Mouse (Mus musculus) liver, postnatal 0 days (tissue): ENCODE measurements around the gene Zbtb20. TPM values are rescaled to one million over a fixed set of nuclear protein-coding genes. Genes with fewer than 3 reads are reported as not detected.

Experiments used
- ATAC-seq: fragments of 200-750 bp; cut with Nextera tagmentation; 2 replicates; pipeline ENCODE4 v1.8.0; 2017; ENCODE audit warnings: mild to moderate bottlenecking, moderate library complexity
- DNase-seq: peaks from one replicate; pipeline ENCODE4 v3.0.0-alpha.2; 2016
- H3K27ac ChIP-seq: fragments of 300-500 bp; sonication (generic); 2 replicates; pipeline ENCODE4 v1.5.1; 2014; ENCODE audit warnings: antibody characterized with exemption, moderate library complexity, mild to moderate bottlenecking, low read depth
- H3K27me3 ChIP-seq: fragments of 300-500 bp; sonication (generic); 2 replicates; pipeline ENCODE4 v1.6.1; 2014; ENCODE audit warnings: low read length, control low read depth, mixed read lengths; ENCODE audit not compliant: insufficient read depth
- H3K36me3 ChIP-seq: fragments of 300-500 bp; sonication (generic); replicated peaks from 2 replicates; pipeline ENCODE4 v1.6.1; 2014; ENCODE audit warnings: mild to moderate bottlenecking, control low read depth, low read length, moderate library complexity, mixed read lengths; ENCODE audit not compliant: insufficient read depth
- H3K4me1 ChIP-seq: fragments of 300-500 bp; sonication (generic); 2 replicates; pipeline ENCODE4 v1.6.1; 2014; ENCODE audit warnings: antibody characterized with exemption, mild to moderate bottlenecking, control low read depth; ENCODE audit not compliant: insufficient read depth
- H3K4me2 ChIP-seq: fragments of 300-500 bp; sonication (generic); 2 replicates; pipeline ENCODE4 v1.6.1; 2014; ENCODE audit warnings: low read depth, mild to moderate bottlenecking, low read length, moderate library complexity, mixed read lengths
- H3K4me3 ChIP-seq: fragments of 300-500 bp; sonication (generic); 2 replicates; pipeline ENCODE4 v1.5.1; 2014; ENCODE audit warnings: low read depth, low read length
- H3K9ac ChIP-seq: fragments of 300-500 bp; sonication (generic); replicated peaks from 2 replicates; pipeline ENCODE4 v1.6.1; 2014; ENCODE audit warnings: mild to moderate bottlenecking, moderate library complexity
- H3K9me3 ChIP-seq: fragments of 300-500 bp; sonication (generic); 2 replicates; pipeline ENCODE4 v1.6.1; 2016; ENCODE audit warnings: mild to moderate bottlenecking, control low read depth, low read length, mixed read lengths
- CTCF ChIP-seq: sonication (generic); IDR thresholded peaks from 2 replicates; pipeline ENCODE4 v1.5.1; 2016; ENCODE audit warnings: antibody characterized with exemption, low read depth
- EP300 ChIP-seq: IDR thresholded peaks from 2 replicates; pipeline ENCODE4 v1.6.1; 2016; ENCODE audit warnings: antibody characterized with exemption, low read depth, mild to moderate bottlenecking
- WGBS: fragments of 180-500 bp; shearing (Covaris S2); extraction: QIAGEN DNeasy Blood & Tissue Kit; methylation state at CpG from one replicate; pipeline ENCODE4 v1.1.7; 2014; ENCODE audit not compliant: insufficient replicate concordance; 5-methylcytosine and 5-hydroxymethylcytosine counted together
- polyA plus RNA-seq: library from polyadenylated mRNA; unstranded; fragments of >200 nt; fragmentation: Nextera tagmentation; extraction: Ambion mirVana; gene quantifications from 2 replicates; pipeline ENCODE4 v1.2.1, GENCODE M21; 2015

The Zbtb20 gene
- polyA plus RNA-seq, 1 experiment from 2014 or later, result 9.2 TPM

GRCm38 (mm10) chr16:43580321-43580822 is 704.7 kb downstream of the Zbtb20 start:
- Histone ChIP-seq H3K27ac (no peak overlapping the region), H3K4me3 (no peak overlapping the region), H3K27me3 (no peaks in the 10 kb centered on the region), H3K4me2 (no peak overlapping the region), H3K36me3 (no peaks in the 10 kb centered on the region), H3K9me3 (no peaks in the 10 kb centered on the region), H3K4me1 (0 out of 2 replicates have a peak, but pooled peaks cover 3% of the 10 kb centered on the region), H3K9ac (no peak overlapping the region)
- DNase-seq (no peak), ATAC-seq (no peak)
- 69% methylated on average over 6 of the region's 6 CpGs for WGBS
- TF ChIP-seq EP300, result no peak
- TF ChIP-seq CTCF, result no peak

DNA sequence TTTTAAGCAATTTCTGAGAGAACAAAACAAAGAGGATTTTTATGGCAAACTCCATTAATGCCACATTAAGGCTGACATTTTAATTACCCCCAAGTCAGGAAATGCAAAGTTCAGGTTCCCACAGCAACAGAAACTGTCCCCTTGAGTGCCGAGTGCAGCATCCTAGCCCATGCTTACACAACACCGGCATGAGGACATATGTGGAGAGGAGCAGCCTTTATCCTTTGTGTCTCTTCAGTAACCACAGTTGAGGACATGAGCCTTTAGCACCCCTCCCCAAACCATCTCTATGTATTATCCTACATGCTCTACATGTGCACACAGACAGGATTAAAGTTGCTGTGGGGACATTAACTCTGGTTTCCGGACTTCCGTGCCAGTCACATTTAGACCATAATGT is 705.9 kb downstream of the Zbtb20 start:
- Histone ChIP-seq H3K27ac (no peak overlapping the region), H3K9ac (no peak overlapping the region), H3K4me2 (no peak overlapping the region), H3K27me3 (no peaks in the 10 kb centered on the region), H3K36me3 (no peaks in the 10 kb centered on the region), H3K4me1 (0 out of 2 replicates have a peak, but pooled peaks cover 3% of the 10 kb centered on the region), H3K9me3 (no peaks in the 10 kb centered on the region), H3K4me3 (no peak overlapping the region)
- no peak for DNase-seq
- WGBS, result 78% methylated on average over 4 of the region's 4 CpGs
- no peak for ATAC-seq
- TF ChIP-seq EP300 (no peak), CTCF (no peak)

DNA sequence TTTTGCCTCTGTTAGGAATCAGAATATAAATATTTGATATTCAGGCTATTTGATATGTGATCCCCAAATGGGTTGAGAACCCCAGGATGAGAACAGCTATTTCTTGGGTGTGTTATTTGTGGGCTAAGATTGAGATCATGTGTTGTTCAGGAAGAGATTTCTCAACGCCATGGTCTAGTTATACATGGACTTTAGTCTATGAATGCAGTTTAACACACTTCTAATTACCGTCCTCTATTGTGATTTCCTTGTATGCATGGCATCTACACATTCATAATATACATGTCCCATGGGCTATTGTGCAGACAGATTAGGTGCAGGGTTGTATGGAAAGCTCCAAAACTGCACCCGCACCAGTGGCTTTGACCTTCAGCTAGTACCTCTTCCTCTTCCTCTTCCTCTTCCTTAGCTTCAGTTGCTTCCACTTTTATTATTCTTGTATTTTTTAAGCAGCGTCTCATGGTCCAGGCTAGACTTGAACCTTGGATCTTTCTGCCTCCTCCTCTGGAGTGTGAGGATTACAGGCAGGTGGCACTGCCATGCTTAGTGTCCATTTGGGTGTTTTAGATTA is 711.3 kb downstream of the Zbtb20 start:
- no peak overlapping the region for H3K9ac ChIP-seq
- H3K4me1 ChIP-seq, result peaks cover 3% of the 10 kb centered on the region; the same call in 1 of the 2 replicates
- no peaks in the 10 kb centered on the region for H3K9me3 ChIP-seq
- H3K4me3 ChIP-seq, result no peak overlapping the region
- no peaks in the 10 kb centered on the region for H3K36me3 ChIP-seq
- WGBS, result 58% methylated on average over 4 of the region's 4 CpGs
- no peak overlapping the region for H3K27ac ChIP-seq
- ATAC-seq (no peak), DNase-seq (no peak)
- TF ChIP-seq EP300 (no peak), CTCF (no peak)
- no peaks in the 10 kb centered on the region for H3K27me3 ChIP-seq
- H3K4me2 ChIP-seq, result no peak overlapping the region

- no peaks in the 10 kb centered on the region for H3K27me3 ChIP-seq
Measured at GRCm38 (mm10) chr16:43590704-43591493, 715.2 kb downstream of the Zbtb20 start.

GRCm38 (mm10) chr16:43592062-43592461 is 716.4 kb downstream of the Zbtb20 start:
- WGBS, result 53% methylated on average over 5 of the region's 5 CpGs
- Histone ChIP-seq H3K9ac (no peak overlapping the region), H3K9me3 (no peaks in the 10 kb centered on the region), H3K27me3 (no peaks in the 10 kb centered on the region), H3K4me1 (peaks cover 2% of the 10 kb centered on the region; the same call in 1 of the 2 replicates), H3K36me3 (no peaks in the 10 kb centered on the region), H3K4me3 (no peak overlapping the region), H3K27ac (no peak overlapping the region), H3K4me2 (no peak overlapping the region)
- ATAC-seq, result no peak
- DNase-seq, result no peak
- no peak for TF ChIP-seq CTCF
- no peak for TF ChIP-seq EP300

More at GRCm38 (mm10) chr16:43590704-43591493, 715.2 kb downstream of the Zbtb20 start:
- Histone ChIP-seq H3K9me3 (no peaks in the 10 kb centered on the region), H3K4me3 (no peak overlapping the region), H3K4me1 (peaks cover 3% of the 10 kb centered on the region; the same call in 1 of the 2 replicates), H3K9ac (no peak overlapping the region), H3K27ac (no peak overlapping the region), H3K4me2 (no peak overlapping the region), H3K36me3 (no peaks in the 10 kb centered on the region)
- WGBS, result 77% methylated on average over 7 of the region's 7 CpGs
- ATAC-seq, result no peak
- no peak for DNase-seq
- TF ChIP-seq CTCF, result no peak
- no peak for TF ChIP-seq EP300

DNA sequence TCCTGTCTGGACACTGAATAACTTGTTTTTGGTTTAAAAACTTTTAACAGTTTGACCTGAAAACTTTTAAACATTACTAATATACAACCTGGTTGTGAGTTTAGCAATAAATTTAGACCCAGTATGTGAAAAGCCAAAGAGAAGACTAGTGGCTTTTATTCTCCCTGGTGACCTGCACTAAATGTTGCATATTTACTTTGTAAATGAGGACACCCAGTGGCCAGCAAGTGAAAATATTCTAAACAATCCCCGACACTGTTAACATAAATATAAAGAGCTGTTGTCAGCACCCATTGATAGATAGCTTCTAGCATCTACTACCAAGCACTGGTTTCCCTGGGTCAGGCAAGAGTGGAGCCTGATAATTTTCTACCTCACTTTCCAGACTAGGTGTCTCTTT is 717.1 kb downstream of the Zbtb20 start:
- Histone ChIP-seq H3K36me3 (no peaks in the 10 kb centered on the region), H3K27ac (no peak overlapping the region), H3K4me1 (no peaks in the 10 kb centered on the region), H3K9ac (no peak overlapping the region), H3K4me3 (no peak overlapping the region), H3K27me3 (no peaks in the 10 kb centered on the region), H3K9me3 (no peaks in the 10 kb centered on the region), H3K4me2 (no peak overlapping the region)
- no peak for DNase-seq
- no peak for TF ChIP-seq EP300
- TF ChIP-seq CTCF, result peak; percentile 47
- no peak for ATAC-seq
- 28% methylated on average over 1 of the region's 1 CpGs for WGBS
